In genomic region chr7:30841379-30841778, GRCm38 (mm10) we compare ENCODE assay signal across 29 mouse cellular contexts. TPM values are rescaled to one million over a fixed set of nuclear protein-coding genes. Genes with fewer than 3 reads are reported as not detected.
A peak's percentile ranks its signal among the peaks of the same experiment; 100 is the strongest.
DNase-seq lines count a peak whose midpoint lies in the region; ATAC-seq and TF ChIP-seq lines count a peak whose summit lies in the region.
"Had no signal": no experiment of that assay in that cellular context is flagged by ENCODE, and none has a peak within 500 bp of the region (broad histone marks: within the 10 kb centered on the region; RNA-seq: fewer than 3 reads in every experiment).

No protein-coding gene starts in this region.

- TF ChIP-seq EP300 in liver, postnatal 0 days (IDR thresholded peaks at IDR 0.05; ENCODE audit: low read depth), result no peak

- no peak for TF ChIP-seq POLR2A in liver, adult 2 months (IDR thresholded peaks at IDR 0.05; ENCODE audit: extremely low read depth, insufficient read depth, low read length)
- no peak for TF ChIP-seq POLR2A in spleen, adult 2 months (IDR thresholded peaks at IDR 0.05; ENCODE audit: low read depth, low read length)
- TF ChIP-seq POLR2A in small intestine, adult 2 months (IDR thresholded peaks at IDR 0.05; ENCODE audit: low read depth, low read length), result no peak
- no peak for TF ChIP-seq POLR2A in lung, adult 2 months (IDR thresholded peaks at IDR 0.05; ENCODE audit: borderline replicate concordance, extremely low read depth, low read depth, low read length)

- H3K79me2 ChIP-seq in liver, adult 2 months (ENCODE audit: control insufficient read depth, insufficient read depth, low read length), result no peaks in the 10 kb centered on the region

- H3K4me2 ChIP-seq in liver, postnatal 0 days (ENCODE audit: low read depth, low read length), result no peak overlapping the region
- no peak overlapping the region for H3K4me2 ChIP-seq in intestine, embryonic 16.5 days (ENCODE audit: low read depth, low read length)
- H3K4me2 ChIP-seq: embryonic facial prominence, embryonic 12.5 days; forebrain, embryonic 13.5 days; forebrain, embryonic 15.5 days had no signal

- TF ChIP-seq CTCF in liver, adult 2 months (IDR thresholded peaks at IDR 0.05; ENCODE audit: low read depth, low read length), result no peak
- TF ChIP-seq CTCF in liver, postnatal 0 days (IDR thresholded peaks at IDR 0.05; ENCODE audit: low read depth), result no peak
- TF ChIP-seq CTCF in spleen, adult 2 months (IDR thresholded peaks at IDR 0.05; ENCODE audit: extremely low read depth, insufficient read depth, insufficient read length, insufficient replicate concordance), result no peak
- no peak for TF ChIP-seq CTCF in small intestine, adult 2 months (IDR thresholded peaks at IDR 0.05; ENCODE audit: extremely low read depth, insufficient read length, insufficient replicate concordance, low read depth, low read length)
- TF ChIP-seq CTCF in lung, adult 2 months (IDR thresholded peaks at IDR 0.05; ENCODE audit: insufficient read depth, low read length), result no peak

- H3K27me3 ChIP-seq in liver, adult 2 months (ENCODE audit: control insufficient read depth, insufficient read depth, low read length), result no peaks in the 10 kb centered on the region
- no peaks in the 10 kb centered on the region for H3K27me3 ChIP-seq in liver, postnatal 0 days (ENCODE audit: insufficient read depth, low read length)
- H3K27me3 ChIP-seq in spleen, adult 2 months (ENCODE audit: control insufficient read depth, insufficient read depth, low read length), result no peaks in the 10 kb centered on the region
- no peaks in the 10 kb centered on the region for H3K27me3 ChIP-seq in intestine, embryonic 16.5 days (replicated peaks; ENCODE audit: control insufficient read depth, insufficient read depth, low read length)
- H3K27me3 ChIP-seq in small intestine, adult 2 months (ENCODE audit: control insufficient read depth, insufficient read depth, low read length), result no peaks in the 10 kb centered on the region
- H3K27me3 ChIP-seq: CH12.LX; embryonic facial prominence, embryonic 12.5 days; forebrain, embryonic 13.5 days; forebrain, embryonic 15.5 days had no signal

- no peak overlapping the region for H3K9ac ChIP-seq in liver, adult 2 months (ENCODE audit: low read depth, low read length)
- H3K9ac ChIP-seq in liver, postnatal 0 days (replicated peaks), result no peak overlapping the region
- no peak overlapping the region for H3K9ac ChIP-seq in intestine, embryonic 16.5 days (ENCODE audit: low read depth, low read length)
- H3K9ac ChIP-seq: embryonic facial prominence, embryonic 12.5 days; forebrain, embryonic 13.5 days; forebrain, embryonic 15.5 days had no signal

- H3K4me3 ChIP-seq in liver, adult 2 months (ENCODE audit: insufficient read depth, low read depth, low read length), result no peak overlapping the region
- H3K4me3 ChIP-seq in liver, postnatal 0 days (ENCODE audit: low read depth, low read length), result no peak overlapping the region
- H3K4me3 ChIP-seq in spleen, adult 2 months (ENCODE audit: extremely low read depth, insufficient read depth, insufficient read length), result no peak overlapping the region
- no peak overlapping the region for H3K4me3 ChIP-seq in intestine, embryonic 16.5 days (ENCODE audit: low read length)
- H3K4me3 ChIP-seq in small intestine, adult 2 months (ENCODE audit: low read depth, low read length), result no peak overlapping the region
- no peak overlapping the region for H3K4me3 ChIP-seq in lung, adult 2 months (replicated peaks; ENCODE audit: extremely low read depth, low read depth, low read length)
- H3K4me3 ChIP-seq: embryonic facial prominence, embryonic 10.5 days; embryonic facial prominence, embryonic 12.5 days; forebrain, embryonic 13.5 days; forebrain, embryonic 15.5 days had no signal

- H3K9me3 ChIP-seq in liver, postnatal 0 days (ENCODE audit: low read length), result no peaks in the 10 kb centered on the region
- H3K9me3 ChIP-seq in intestine, embryonic 16.5 days (ENCODE audit: control insufficient read depth, low read length), result no peaks in the 10 kb centered on the region
- H3K9me3 ChIP-seq: embryonic facial prominence, embryonic 10.5 days; embryonic facial prominence, embryonic 12.5 days; forebrain, embryonic 13.5 days; forebrain, embryonic 15.5 days; G1E had no signal

- H3K4me1 ChIP-seq in liver, adult 2 months (ENCODE audit: control insufficient read depth, insufficient read depth, low read length), result no peaks in the 10 kb centered on the region
- H3K4me1 ChIP-seq in liver, postnatal 0 days (ENCODE audit: insufficient read depth), result peaks cover 12% of the 10 kb centered on the region
- H3K4me1 ChIP-seq in spleen, adult 2 months (ENCODE audit: control insufficient read depth, insufficient read depth, insufficient read length), result peaks cover 12% of the 10 kb centered on the region; the same call in 1 of the 2 replicates
- H3K4me1 ChIP-seq in intestine, embryonic 16.5 days (ENCODE audit: control insufficient read depth, insufficient read depth, low read length), result peaks cover 11% of the 10 kb centered on the region
- peaks cover 21% of the 10 kb centered on the region for H3K4me1 ChIP-seq in small intestine, adult 2 months (ENCODE audit: control insufficient read depth, insufficient read depth, insufficient read length, low read length)
- H3K4me1 ChIP-seq in lung, adult 2 months (ENCODE audit: control insufficient read depth, insufficient read depth, low read length), result no peaks in the 10 kb centered on the region
- H3K4me1 ChIP-seq: embryonic facial prominence, embryonic 12.5 days; forebrain, embryonic 13.5 days; forebrain, embryonic 15.5 days had no signal

- 60% methylated on average over 4 of the region's 4 CpGs for WGBS in liver, adult 2 months
- 64% methylated on average over 4 of the region's 4 CpGs for WGBS in liver, postnatal 0 days (ENCODE audit: insufficient replicate concordance)
- 83% methylated on average over 4 of the region's 4 CpGs for WGBS in spleen, adult 2 months
- 62% methylated on average over 4 of the region's 4 CpGs for WGBS in intestine, embryonic 16.5 days
- WGBS in small intestine, adult 2 months, result 26% methylated on average over 4 of the region's 4 CpGs
- 72% methylated on average over 4 of the region's 4 CpGs for WGBS in lung, adult 2 months

- DNase-seq in liver, adult 2 months (ENCODE audit: extremely low read depth, low read depth, low spot score), result peak; percentile 71
- no peak for DNase-seq in liver, postnatal 0 days
- no peak for DNase-seq in spleen, adult 2 months (ENCODE audit: low read depth in 1 of 2, low spot score in 2 of 2)
- no peak for DNase-seq in spleen, postnatal 4 days (ENCODE audit: low spot score in 2 of 2)
- DNase-seq in lung, postnatal 36 days, result no peak
- DNase-seq in lung, adult 2 months, result no peak
- DNase-seq: adrenal gland, adult 8-10 months; adrenal gland, postnatal 14 days; adrenal gland, postnatal 36 days; cerebellum, adult 11-12 months; cerebellum, adult 2 months; cerebellum, adult 9-10 months; cerebellum, postnatal 10 days; cerebellum, postnatal 25 days had no signal

- no peaks in the 10 kb centered on the region for H3K36me3 ChIP-seq in liver, adult 2 months (ENCODE audit: control insufficient read depth, insufficient read depth, low read length)
- no peaks in the 10 kb centered on the region for H3K36me3 ChIP-seq in liver, postnatal 0 days (replicated peaks; ENCODE audit: insufficient read depth, low read length)
- no peaks in the 10 kb centered on the region for H3K36me3 ChIP-seq in spleen, adult 2 months (ENCODE audit: control insufficient read depth, insufficient read depth, low read length)
- no peaks in the 10 kb centered on the region for H3K36me3 ChIP-seq in intestine, embryonic 16.5 days (ENCODE audit: control insufficient read depth, insufficient read depth, low read length)
- H3K36me3 ChIP-seq in small intestine, adult 2 months (ENCODE audit: control insufficient read depth, insufficient read depth, low read length), result no peaks in the 10 kb centered on the region
- H3K36me3 ChIP-seq: embryonic facial prominence, embryonic 10.5 days; embryonic facial prominence, embryonic 12.5 days; forebrain, embryonic 15.5 days; G1E had no signal

- no peak overlapping the region for H3K27ac ChIP-seq in liver, adult 2 months (replicated peaks; ENCODE audit: insufficient read depth, low read depth, low read length)
- no peak overlapping the region for H3K27ac ChIP-seq in liver, postnatal 0 days (ENCODE audit: low read depth)
- H3K27ac ChIP-seq in spleen, adult 2 months (ENCODE audit: insufficient read depth, low read length), result peak overlapping the region; percentile 44; the same call in 1 of the 2 replicates
- H3K27ac ChIP-seq in intestine, embryonic 16.5 days (ENCODE audit: low read length), result no peak overlapping the region
- H3K27ac ChIP-seq in small intestine, adult 2 months (ENCODE audit: insufficient read depth, low read depth, low read length), result 0 out of 2 replicates have a peak overlapping the region, but pooled peaks have one; percentile 20
- H3K27ac ChIP-seq: embryonic facial prominence, embryonic 10.5 days; embryonic facial prominence, embryonic 12.5 days; forebrain, embryonic 13.5 days; forebrain, embryonic 15.5 days had no signal

- ATAC-seq in liver, postnatal 0 days, result no peak
- ATAC-seq in intestine, embryonic 16.5 days, result peak; percentile 68
- ATAC-seq: activated CD4-positive, CD25-positive, alpha-beta regulatory T cell, adult 4 months; CD4-positive, CD25-positive, alpha-beta regulatory T cell, adult 4 months; forebrain, embryonic 13.5 days; forebrain, embryonic 15.5 days; Patski had no signal

RNA-seq across cellular contexts. Expression of gene Ffar3, which starts 14.6 kb away (rescaled TPM):
- not detected in 2 replicates for total RNA-seq in liver, adult 2 months (2014; rRNA removed)
- polyA plus RNA-seq in liver, adult 2 months (2012; rRNA removed), result not detected in 2 replicates
- polyA plus RNA-seq in liver, postnatal 0 days (2015; fragmentation: Nextera tagmentation; extraction: Ambion mirVana), result not detected in 2 replicates
- 0.59 and 0.84 TPM in 2 replicates for polyA plus RNA-seq in spleen, adult 2 months (2012; rRNA removed)
- polyA plus RNA-seq in intestine, embryonic 16.5 days (2015; fragmentation: Nextera tagmentation; extraction: Ambion mirVana), result 0.78 TPM in 2 replicates
- 0.90 and 3.5 TPM in 2 replicates for polyA plus RNA-seq in small intestine, adult 2 months (2012; rRNA removed)
- polyA plus RNA-seq in lung, adult 2 months (2012; rRNA removed), result not detected in 2 replicates
- total RNA-seq: CH12.LX, G1E had no signal
- polyA plus RNA-seq: activated CD4-positive, CD25-positive, alpha-beta regulatory T cell, adult 4 months; CD4-positive, CD25-positive, alpha-beta regulatory T cell, adult 4 months; cerebellum, adult 2 months; embryonic facial prominence, embryonic 10.5 days; embryonic facial prominence, embryonic 14.5 days; forebrain, embryonic 11.5 days; forebrain, embryonic 13.5 days; forebrain, embryonic 15.5 days; G1E; Patski had no signal

RNA-seq across cellular contexts. Expression of gene Ffar2, which starts 17.8 kb away (rescaled TPM):
- 0.09 and 0.13 TPM in 2 replicates for total RNA-seq in liver, adult 2 months (2014; rRNA removed)
- polyA plus RNA-seq in liver, adult 2 months (2012; rRNA removed), result 0.04 TPM in 1 of 2 replicates, not detected in the other
- polyA plus RNA-seq in liver, postnatal 0 days (2015; fragmentation: Nextera tagmentation; extraction: Ambion mirVana), result 1.6 and 2.1 TPM in 2 replicates
- 19.2 and 38.6 TPM in 2 replicates for polyA plus RNA-seq in spleen, adult 2 months (2012; rRNA removed)
- polyA plus RNA-seq in intestine, embryonic 16.5 days (2015; fragmentation: Nextera tagmentation; extraction: Ambion mirVana), result 10.9 and 11.7 TPM in 2 replicates
- 9.1 and 9.5 TPM in 2 replicates for polyA plus RNA-seq in small intestine, adult 2 months (2012; rRNA removed)
- polyA plus RNA-seq in lung, adult 2 months (2012; rRNA removed), result 3.0 and 5.2 TPM in 2 replicates
- polyA plus RNA-seq: embryonic facial prominence, embryonic 10.5 days; embryonic facial prominence, embryonic 12.5 days; forebrain, embryonic 11.5 days; forebrain, embryonic 13.5 days; Patski had no signal

RNA-seq across cellular contexts. Expression of gene Ffar1, which starts 20.0 kb away (rescaled TPM):
- not detected in 2 replicates for total RNA-seq in liver, adult 2 months (2014; rRNA removed)
- 0.05 and 0.21 TPM in 2 replicates for polyA plus RNA-seq in liver, adult 2 months (2012; rRNA removed)
- polyA plus RNA-seq in liver, postnatal 0 days (2015; fragmentation: Nextera tagmentation; extraction: Ambion mirVana), result 0.06 TPM in 1 of 2 replicates, not detected in the other
- 17.0 and 20.1 TPM in 2 replicates for polyA plus RNA-seq in spleen, adult 2 months (2012; rRNA removed)
- polyA plus RNA-seq in intestine, embryonic 16.5 days (2015; fragmentation: Nextera tagmentation; extraction: Ambion mirVana), result 0.35 and 0.37 TPM in 2 replicates
- 0.66 and 2.2 TPM in 2 replicates for polyA plus RNA-seq in small intestine, adult 2 months (2012; rRNA removed)
- polyA plus RNA-seq in lung, adult 2 months (2012; rRNA removed), result 0.78 and 1.3 TPM in 2 replicates
- total RNA-seq: adrenal gland, adult 18-20 months; adrenal gland, adult 8-10 months; adrenal gland, postnatal 14 days; adrenal gland, postnatal 36 days had no signal
- polyA plus RNA-seq: cerebellum, adult 2 months; embryonic facial prominence, embryonic 10.5 days; embryonic facial prominence, embryonic 12.5 days; embryonic facial prominence, embryonic 14.5 days; forebrain, embryonic 11.5 days; forebrain, embryonic 13.5 days; forebrain, embryonic 15.5 days; G1E; Patski had no signal

RNA-seq across cellular contexts. Expression of gene Cd22, which starts 38.8 kb away (rescaled TPM):
- total RNA-seq in liver, adult 2 months (2014; rRNA removed), result 0.74 and 1.8 TPM in 2 replicates
- 1.4 and 3.7 TPM in 2 replicates for polyA plus RNA-seq in liver, adult 2 months (2012; rRNA removed)
- 1.5 and 2.2 TPM in 2 replicates for polyA plus RNA-seq in liver, postnatal 0 days (2015; fragmentation: Nextera tagmentation; extraction: Ambion mirVana)
- polyA plus RNA-seq in spleen, adult 2 months (2012; rRNA removed), result 269 and 316 TPM in 2 replicates
- 0.62 and 0.70 TPM in 2 replicates for polyA plus RNA-seq in intestine, embryonic 16.5 days (2015; fragmentation: Nextera tagmentation; extraction: Ambion mirVana)
- polyA plus RNA-seq in small intestine, adult 2 months (2012; rRNA removed), result 4.5 and 9.2 TPM in 2 replicates
- polyA plus RNA-seq in lung, adult 2 months (2012; rRNA removed), result 14.4 and 19.3 TPM in 2 replicates
- polyA plus RNA-seq: forebrain, embryonic 11.5 days; forebrain, embryonic 13.5 days; forebrain, embryonic 15.5 days; G1E; Patski had no signal

RNA-seq across cellular contexts. Expression of gene Krtdap, which starts 53.7 kb away (rescaled TPM):
- total RNA-seq in liver, adult 2 months (2014; rRNA removed), result not detected in 2 replicates
- polyA plus RNA-seq in liver, adult 2 months (2012; rRNA removed), result not detected in 2 replicates
- polyA plus RNA-seq in liver, postnatal 0 days (2015; fragmentation: Nextera tagmentation; extraction: Ambion mirVana), result not detected in 2 replicates
- polyA plus RNA-seq in spleen, adult 2 months (2012; rRNA removed), result not detected in 2 replicates
- 1.5 and 3.4 TPM in 2 replicates for polyA plus RNA-seq in intestine, embryonic 16.5 days (2015; fragmentation: Nextera tagmentation; extraction: Ambion mirVana)
- polyA plus RNA-seq in small intestine, adult 2 months (2012; rRNA removed), result not detected in 2 replicates
- 307 TPM in 1 of 2 replicates, not detected in the other for polyA plus RNA-seq in lung, adult 2 months (2012; rRNA removed)
- total RNA-seq: adrenal gland, adult 8-10 months; CH12.LX; G1E had no signal
- polyA plus RNA-seq: activated CD4-positive, CD25-positive, alpha-beta regulatory T cell, adult 4 months; CD4-positive, CD25-positive, alpha-beta regulatory T cell, adult 4 months; cerebellum, adult 2 months; cortical plate, adult 2 months; embryonic facial prominence, embryonic 10.5 days; forebrain, embryonic 11.5 days; forebrain, embryonic 13.5 days; G1E; Patski had no signal

Comparison
In these comparisons a context has a peak if more than half of its experiments do, and no peak if none do; other contexts are left out.
1. H3K27ac ChIP-seq: peak in spleen, adult 2 months (single experiment) and small intestine, adult 2 months (single experiment); none in liver, adult 2 months (single experiment), liver, postnatal 0 days (single experiment) and intestine, embryonic 16.5 days (single experiment).